Mouse (Mus musculus) thymus, postnatal 14 days (tissue): ENCODE measurements around the gene Cdc42bpa.
A peak's percentile ranks its signal among the peaks of the same experiment; 100 is the strongest.

Experiments used
- DNase-seq: peaks from one replicate; pipeline ENCODE4 v3.0.0; 2021

Gene Cdc42bpa

GRCm38 (mm10) chr1:180194781-180195471 is 234.7 kb downstream of the Cdc42bpa start:
- peak; percentile 63 for DNase-seq

DNA sequence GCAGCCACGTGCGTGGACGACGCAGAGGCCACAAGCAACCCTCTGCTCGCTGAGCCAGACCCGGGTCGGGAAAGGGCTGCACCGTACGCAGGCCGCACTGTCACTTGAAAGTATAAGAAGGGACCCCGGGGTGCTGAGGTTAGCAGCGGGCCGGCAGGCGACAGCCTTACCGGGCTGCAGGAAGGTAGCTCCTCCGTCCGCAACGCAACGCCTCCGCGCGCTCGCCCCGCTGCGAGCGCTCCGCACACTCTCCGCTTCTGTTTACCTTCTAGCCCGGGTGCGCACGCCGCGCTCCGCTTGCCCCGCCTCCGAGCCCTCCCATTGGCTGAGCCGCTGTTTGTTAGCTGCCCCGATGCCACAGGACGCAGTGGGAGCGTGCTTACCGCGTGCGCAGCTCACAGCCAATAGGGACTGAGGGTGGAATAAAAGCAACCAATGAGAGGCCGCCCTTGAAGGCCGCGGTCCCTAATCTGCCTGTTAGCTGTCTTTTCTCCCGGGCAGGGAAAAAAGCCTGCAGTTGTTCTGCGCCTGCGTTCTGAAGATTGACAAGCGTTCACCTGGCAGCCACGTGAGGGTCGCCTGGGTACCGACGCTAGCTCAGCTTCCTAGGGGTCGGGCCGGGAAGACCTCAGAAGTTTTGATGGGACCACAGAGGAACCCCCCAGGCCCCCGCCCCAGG is 235.6 kb downstream of the Cdc42bpa start:
- peak; percentile 98 for DNase-seq

GRCm38 (mm10) chr1:180196508-180196907 is 236.2 kb downstream of the Cdc42bpa start:
- DNase-seq: no peak

DNA sequence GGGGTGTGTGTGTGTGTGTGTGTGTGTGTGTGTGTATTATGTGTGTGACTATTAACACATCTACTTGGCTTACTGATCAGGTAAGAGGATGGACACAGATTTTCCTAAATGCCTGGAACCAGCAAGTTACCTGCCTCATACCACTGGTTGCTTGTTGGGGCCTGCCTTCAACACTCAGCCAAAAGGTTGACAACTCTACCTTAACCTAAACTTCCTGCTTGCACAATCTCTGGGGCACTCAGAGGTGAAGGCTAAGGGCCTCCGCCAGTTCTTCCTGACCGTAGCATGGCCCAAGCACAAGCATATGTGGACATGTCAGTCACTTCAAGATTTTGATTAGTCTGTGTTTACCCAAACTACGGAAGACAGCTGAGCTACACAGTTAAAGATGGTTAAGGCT is 237.7 kb downstream of the Cdc42bpa start:
- no peak for DNase-seq

DNA sequence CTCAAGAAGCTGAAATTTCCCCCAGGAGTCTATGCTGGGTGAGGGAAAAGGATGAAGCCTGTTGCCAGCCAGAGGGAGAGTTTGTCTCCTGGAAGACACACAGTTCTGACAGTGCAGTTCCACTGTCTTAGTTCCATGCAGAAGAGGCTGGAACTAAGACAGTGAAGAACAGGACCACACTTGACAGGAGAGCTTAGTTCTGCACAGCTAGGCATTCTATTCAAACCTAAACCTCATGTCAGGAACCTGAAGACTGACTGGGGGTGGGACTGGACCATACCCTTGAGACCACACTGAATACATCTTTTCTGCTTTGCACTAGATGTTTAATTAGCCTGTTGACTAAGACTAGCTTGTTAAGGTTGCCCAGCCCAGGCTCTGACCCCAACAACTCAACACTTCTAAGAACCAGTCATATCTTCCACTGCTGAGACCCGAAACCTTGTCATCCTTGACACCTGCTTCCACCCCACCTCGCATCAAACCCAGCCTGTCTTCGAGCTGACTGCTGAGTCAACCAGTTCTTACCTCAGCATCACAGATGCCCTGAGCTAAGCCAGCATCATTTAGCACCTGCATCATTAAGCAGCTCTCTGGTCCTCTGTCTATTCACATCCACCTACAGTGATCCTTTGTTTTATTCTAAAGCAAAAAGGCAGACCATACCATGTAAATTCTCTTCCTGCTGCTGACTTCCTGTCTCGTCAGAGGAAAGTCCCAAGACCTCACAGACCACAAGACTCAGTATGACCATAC is 238.9 kb downstream of the Cdc42bpa start, which contains the start of gene Coq8a:
Coq8a (minus strand) TSS at position 644 of the 756 bp plus-strand sequence.
- no peak for DNase-seq

GRCm38 (mm10) chr1:180199715-180200050 is 239.4 kb downstream of the Cdc42bpa start:
- no peak for DNase-seq

- no peak for DNase-seq
These were observed 240.4 kb downstream of the Cdc42bpa start for GRCm38 (mm10) chr1:180200722-180201121.

- DNase-seq: no peak
These were observed 248.1 kb downstream of the Cdc42bpa start for GRCm38 (mm10) chr1:180208370-180208769.

DNA sequence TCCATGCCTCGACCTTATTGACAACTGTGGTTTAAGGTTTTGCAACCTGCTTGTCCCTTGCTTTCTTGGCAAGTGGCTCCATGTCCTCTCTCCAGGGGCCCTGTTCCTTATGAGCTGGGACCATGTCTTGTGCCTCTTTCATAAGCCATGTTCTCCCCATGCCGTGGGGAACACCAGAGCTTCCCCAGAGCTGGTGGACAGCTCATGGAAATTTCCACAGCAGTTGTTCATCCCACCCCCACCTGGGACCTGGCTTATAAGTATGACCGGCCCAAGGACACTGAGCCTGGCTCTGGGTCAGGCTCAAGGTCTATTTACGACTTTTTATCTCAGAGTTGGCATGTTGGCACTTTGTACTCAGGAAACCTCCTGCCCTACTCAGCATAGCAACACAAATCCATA is 249.8 kb downstream of the Cdc42bpa start:
- DNase-seq: no peak

- no peak for DNase-seq
These were observed 250.6 kb downstream of the Cdc42bpa start for GRCm38 (mm10) chr1:180210781-180211271.

DNA sequence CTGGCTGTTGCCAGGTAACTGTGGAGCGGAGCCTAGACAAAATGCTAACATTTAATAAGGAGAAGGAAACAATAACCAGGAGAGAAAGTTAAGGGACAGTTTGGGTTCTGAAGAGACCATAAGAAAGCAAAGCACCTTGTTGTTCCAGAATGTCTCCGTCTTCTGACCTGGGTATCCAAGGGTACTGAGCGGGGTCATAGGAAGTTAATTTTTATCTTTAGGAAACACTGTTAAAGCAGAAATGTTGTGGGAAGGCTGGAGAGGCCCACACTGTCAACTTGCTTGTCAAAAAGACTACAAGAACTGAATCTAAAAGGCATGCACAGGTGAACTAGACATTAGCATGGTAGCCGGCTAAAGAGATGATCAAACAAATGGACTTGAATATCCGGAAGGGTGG is 252.6 kb downstream of the Cdc42bpa start:
- no peak for DNase-seq

- peak; percentile 72 for DNase-seq
These were observed 254.8 kb downstream of the Cdc42bpa start for GRCm38 (mm10) chr1:180215044-180215443.
